11 mouse cellular contexts compared by ENCODE assay signal in the genomic region with DNA sequence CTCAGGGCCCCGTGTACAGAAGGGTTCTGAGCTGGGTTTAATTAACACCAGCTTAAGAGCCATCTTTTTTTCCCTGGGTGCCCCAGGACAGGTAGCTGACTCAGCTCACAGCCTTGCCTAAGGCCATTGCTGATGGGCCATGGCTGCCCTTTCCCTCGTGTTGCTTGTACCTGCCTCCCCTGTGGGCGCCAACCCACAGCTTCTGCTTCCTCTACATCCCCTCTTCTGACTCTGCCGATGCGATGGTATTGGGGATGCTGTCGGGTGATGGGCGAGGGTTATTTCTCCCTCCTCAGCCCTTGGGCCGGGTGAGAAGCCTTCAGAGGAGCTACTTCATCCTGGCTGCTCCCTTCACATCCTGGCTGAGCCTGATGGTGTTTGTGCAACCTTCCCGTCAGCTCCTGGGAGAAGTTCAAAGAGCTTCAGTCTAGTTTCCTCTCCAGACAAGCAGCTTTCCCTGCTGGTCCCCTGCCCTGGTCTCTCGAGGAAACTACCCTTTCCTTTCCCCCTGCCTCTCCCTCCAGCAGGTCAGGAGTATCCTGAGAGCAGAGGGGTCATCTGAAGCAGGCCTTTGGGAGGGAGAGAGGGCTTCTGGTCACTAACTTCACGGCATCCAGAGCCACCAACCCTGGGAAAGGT. TPM values are rescaled to one million over a fixed set of nuclear protein-coding genes. Genes with fewer than 3 reads are reported as not detected.
DNase-seq lines count a peak whose midpoint lies in the region; ATAC-seq and TF ChIP-seq lines count a peak whose summit lies in the region.
"Had no signal": no experiment of that assay in that cellular context is flagged by ENCODE, and none has a peak within 500 bp of the region (broad histone marks: within the 10 kb centered on the region; RNA-seq: fewer than 3 reads in every experiment).

No protein-coding gene starts in this region.

- H3K4me1 ChIP-seq in forebrain, embryonic 13.5 days = peaks cover 18% of the 10 kb centered on the region
- no peaks in the 10 kb centered on the region for H3K4me1 ChIP-seq in forebrain, postnatal 0 days (ENCODE audit: insufficient read depth)
- peaks cover 5% of the 10 kb centered on the region; the same call in 1 of the 2 replicates for H3K4me1 ChIP-seq in lung, postnatal 0 days (ENCODE audit: insufficient read depth, low read depth, low read length)
- peaks cover 17% of the 10 kb centered on the region for H3K4me1 ChIP-seq in heart, embryonic 15.5 days (replicated peaks)

- no peaks in the 10 kb centered on the region for H3K36me3 ChIP-seq in forebrain, embryonic 13.5 days (ENCODE audit: poor library complexity, severe bottlenecking)
- H3K36me3 ChIP-seq in forebrain, postnatal 0 days (ENCODE audit: insufficient read depth) = no peaks in the 10 kb centered on the region
- H3K36me3 ChIP-seq in lung, postnatal 0 days (ENCODE audit: insufficient read depth, low read length) = no peaks in the 10 kb centered on the region
- H3K36me3 ChIP-seq in heart, embryonic 15.5 days = no peaks in the 10 kb centered on the region

- H3K4me2 ChIP-seq in forebrain, embryonic 13.5 days = no peak overlapping the region
- no peak overlapping the region for H3K4me2 ChIP-seq in forebrain, postnatal 0 days (ENCODE audit: low read depth)
- H3K4me2 ChIP-seq in lung, postnatal 0 days (replicated peaks; ENCODE audit: low read depth, low read length) = no peak overlapping the region
- no peak overlapping the region for H3K4me2 ChIP-seq in heart, embryonic 15.5 days

- H3K4me3 ChIP-seq in forebrain, embryonic 13.5 days = no peak overlapping the region
- no peak overlapping the region for H3K4me3 ChIP-seq in forebrain, postnatal 0 days (ENCODE audit: low read depth, low read length)
- H3K4me3 ChIP-seq in lung, postnatal 0 days (ENCODE audit: low read depth, low read length) = no peak overlapping the region
- H3K4me3 ChIP-seq in heart, embryonic 15.5 days = no peak overlapping the region
- H3K4me3 ChIP-seq: erythroblast, embryonic 14.5 days had no signal

- intact Hi-C loops in left cerebral cortex, postnatal 4 days (cut with DNase I) = no loop called here

- TF ChIP-seq CTCF in forebrain, postnatal 0 days (IDR thresholded peaks at IDR 0.05; ENCODE audit: low read depth) = no peak
- TF ChIP-seq CTCF in lung, postnatal 0 days (IDR thresholded peaks at IDR 0.05) = no peak

- no peak for ATAC-seq in forebrain, embryonic 13.5 days
- no peak for ATAC-seq in forebrain, postnatal 0 days
- no peak for ATAC-seq in lung, postnatal 0 days
- ATAC-seq in heart, embryonic 15.5 days (replicated peaks; ENCODE audit: insufficient number of reproducible peaks, insufficient read depth, low FRiP score, low read depth) = no peak
- peak; percentile 44 for ATAC-seq in megakaryocyte progenitor cell, adult 5-6 weeks (replicated peaks; ENCODE audit: poor library complexity)

- DNase-seq in forebrain, postnatal 0 days = no peak
- peak; percentile 46 for DNase-seq in lung, postnatal 0 days (ENCODE audit: low spot score)
- no peak for DNase-seq in lung, adult 18-20 months
- DNase-seq in left cerebral cortex, postnatal 4 days = no peak
- no peak for DNase-seq in layer of hippocampus, postnatal 36 days
- DNase-seq: B cell, adult 2 months; cerebellum, adult 11-12 months had no signal

- no peak for TF ChIP-seq EP300 in lung, postnatal 0 days (IDR thresholded peaks at IDR 0.05)

- H3K9ac ChIP-seq in forebrain, embryonic 13.5 days = no peak overlapping the region
- no peak overlapping the region for H3K9ac ChIP-seq in forebrain, postnatal 0 days
- H3K9ac ChIP-seq in lung, postnatal 0 days (replicated peaks; ENCODE audit: low read depth) = no peak overlapping the region
- no peak overlapping the region for H3K9ac ChIP-seq in heart, embryonic 15.5 days

- no peaks in the 10 kb centered on the region for H3K9me3 ChIP-seq in forebrain, embryonic 13.5 days (replicated peaks)
- H3K9me3 ChIP-seq in forebrain, postnatal 0 days (ENCODE audit: low read length) = no peaks in the 10 kb centered on the region
- H3K9me3 ChIP-seq in lung, postnatal 0 days (ENCODE audit: low read length) = no peaks in the 10 kb centered on the region
- H3K9me3 ChIP-seq in heart, embryonic 15.5 days (replicated peaks) = no peaks in the 10 kb centered on the region

- 61% methylated on average over 11 of the region's 11 CpGs for WGBS in forebrain, embryonic 13.5 days
- WGBS in forebrain, postnatal 0 days = 67% methylated on average over 11 of the region's 11 CpGs
- 50% methylated on average over 11 of the region's 11 CpGs for WGBS in lung, postnatal 0 days
- WGBS in heart, embryonic 15.5 days = 55% methylated on average over 11 of the region's 11 CpGs

- H3K27me3 ChIP-seq in forebrain, embryonic 13.5 days = peaks cover 19% of the 10 kb centered on the region
- H3K27me3 ChIP-seq in forebrain, postnatal 0 days (ENCODE audit: insufficient read depth, low read length) = no peaks in the 10 kb centered on the region
- H3K27me3 ChIP-seq in lung, postnatal 0 days (replicated peaks; ENCODE audit: insufficient read depth, low read length) = no peaks in the 10 kb centered on the region
- H3K27me3 ChIP-seq in heart, embryonic 15.5 days = no peaks in the 10 kb centered on the region

- peak overlapping the region; percentile 19 for H3K27ac ChIP-seq in forebrain, embryonic 13.5 days
- H3K27ac ChIP-seq in forebrain, postnatal 0 days (ENCODE audit: low read depth, low read length) = no peak overlapping the region
- no peak overlapping the region for H3K27ac ChIP-seq in lung, postnatal 0 days (ENCODE audit: low read length)
- H3K27ac ChIP-seq in heart, embryonic 15.5 days = peak overlapping the region; percentile 31

RNA-seq across cellular contexts. Expression of gene Srp14, which starts 32.4 kb away (rescaled TPM):
- 336 and 347 TPM in 2 replicates for polyA plus RNA-seq in forebrain, embryonic 13.5 days (2015; fragmentation: Nextera tagmentation; extraction: Ambion mirVana)
- total RNA-seq in forebrain, postnatal 0 days (2014; rRNA removed) = 180 and 252 TPM in 2 replicates
- 357 and 411 TPM in 2 replicates for polyA plus RNA-seq in forebrain, postnatal 0 days (2015; fragmentation: Nextera tagmentation; extraction: Ambion mirVana)
- polyA plus RNA-seq in lung, postnatal 0 days (2015; fragmentation: Nextera tagmentation; extraction: Ambion mirVana) = 275 and 277 TPM in 2 replicates
- polyA plus RNA-seq in heart, embryonic 15.5 days (2015; fragmentation: Nextera tagmentation; extraction: Ambion mirVana) = 194 and 204 TPM in 2 replicates
- 166 and 168 TPM in 2 replicates for total RNA-seq in megakaryocyte progenitor cell, adult 5-6 weeks (2015)
- total RNA-seq in megakaryocyte progenitor cell, adult 5-6 weeks (2017) = 203 and 225 TPM in 2 replicates
- 100 to 1,000 TPM; 159 to 170 TPM for total RNA-seq in left cerebral cortex, postnatal 4 days (2021)
- 100 to 1,000 TPM; 168 to 197 TPM for total RNA-seq in layer of hippocampus, postnatal 36 days (2021)

RNA-seq across cellular contexts. Expression of gene Bmf, which starts 37.6 kb away (rescaled TPM):
- polyA plus RNA-seq in forebrain, embryonic 13.5 days (2015; fragmentation: Nextera tagmentation; extraction: Ambion mirVana) = 1.6 and 2.8 TPM in 2 replicates
- total RNA-seq in forebrain, postnatal 0 days (2014; rRNA removed) = 5.3 and 6.6 TPM in 2 replicates
- polyA plus RNA-seq in forebrain, postnatal 0 days (2015; fragmentation: Nextera tagmentation; extraction: Ambion mirVana) = 1.2 and 1.3 TPM in 2 replicates
- 7.3 and 9.8 TPM in 2 replicates for polyA plus RNA-seq in lung, postnatal 0 days (2015; fragmentation: Nextera tagmentation; extraction: Ambion mirVana)
- polyA plus RNA-seq in heart, embryonic 15.5 days (2015; fragmentation: Nextera tagmentation; extraction: Ambion mirVana) = 1.9 and 3.8 TPM in 2 replicates
- 0.20 and 0.56 TPM in 2 replicates for total RNA-seq in megakaryocyte progenitor cell, adult 5-6 weeks (2015)
- total RNA-seq in megakaryocyte progenitor cell, adult 5-6 weeks (2017) = 0.51 and 0.71 TPM in 2 replicates
- 1 to 10 TPM; 5.7 to 6.0 TPM for total RNA-seq in left cerebral cortex, postnatal 4 days (2021)
- total RNA-seq in layer of hippocampus, postnatal 36 days (2021) = 1 to 10 TPM; 1.9 to 3.8 TPM

Comparison
In these comparisons a context has a peak if more than half of its experiments do, and no peak if none do; other contexts are left out.
1. H3K27ac ChIP-seq: peak in forebrain, embryonic 13.5 days (single experiment) and heart, embryonic 15.5 days (single experiment); none in forebrain, postnatal 0 days (single experiment) and lung, postnatal 0 days (single experiment).